Mouse (Mus musculus) liver, embryonic 16.5 days (tissue): ENCODE results near the gene Ifnab. TPM values are rescaled to one million over a fixed set of nuclear protein-coding genes. Genes with fewer than 3 reads are reported as not detected.

Source experiments
- ATAC-seq: fragments of 200-750 bp; cut with Nextera tagmentation; 2 replicates; pipeline ENCODE4 v1.8.0; 2017; ENCODE audit warnings: low read depth, mild to moderate bottlenecking, moderate number of reproducible peaks, moderate library complexity
- H3K27ac ChIP-seq: fragments of 300-500 bp; sonication (generic); 2 replicates; pipeline ENCODE4 v1.5.1; 2014; ENCODE audit warnings: mild to moderate bottlenecking, low read length
- H3K27me3 ChIP-seq: fragments of 300-500 bp; sonication (generic); 2 replicates; pipeline ENCODE4 v1.6.1; 2014; ENCODE audit warnings: low read depth, low read length, mixed read lengths; ENCODE audit not compliant: control insufficient read depth, insufficient read depth
- H3K36me3 ChIP-seq: fragments of 300-500 bp; sonication (generic); 2 replicates; pipeline ENCODE4 v1.6.1; 2014; ENCODE audit warnings: mild to moderate bottlenecking; ENCODE audit not compliant: control insufficient read depth, insufficient read depth
- H3K4me1 ChIP-seq: fragments of 300-500 bp; sonication (generic); 2 replicates; pipeline ENCODE4 v1.6.1; 2014; ENCODE audit warnings: low read depth, low read length, mixed read lengths; ENCODE audit not compliant: control insufficient read depth
- H3K4me2 ChIP-seq: fragments of 300-500 bp; sonication (generic); 2 replicates; pipeline ENCODE4 v1.6.1; 2014; ENCODE audit warnings: low read depth, low read length, mixed read lengths
- H3K4me3 ChIP-seq: fragments of 300-500 bp; sonication (generic); 2 replicates; pipeline ENCODE4 v1.5.1; 2014; ENCODE audit warnings: low read depth, mild to moderate bottlenecking, low read length
- H3K9ac ChIP-seq: fragments of 300-500 bp; sonication (generic); 2 replicates; pipeline ENCODE4 v1.6.1; 2014; ENCODE audit warnings: low read depth, low read length
- H3K9me3 ChIP-seq: fragments of 300-500 bp; sonication (generic); replicated peaks from 2 replicates; pipeline ENCODE4 v1.6.1; 2016; ENCODE audit warnings: low read length; ENCODE audit not compliant: control insufficient read depth
- WGBS: fragments of 180-500 bp; shearing (Covaris S2); extraction: QIAGEN DNeasy Blood & Tissue Kit; methylation state at CpG from one replicate; pipeline ENCODE4 v1.1.7; 2014; ENCODE audit not compliant: insufficient replicate concordance; 5-methylcytosine and 5-hydroxymethylcytosine counted together
- polyA plus RNA-seq: library from polyadenylated mRNA; unstranded; fragments of >200 nt; fragmentation: Nextera tagmentation; extraction: Ambion mirVana; gene quantifications from 2 replicates; pipeline ENCODE4 v1.2.1, GENCODE M21; 2015

The Ifnab gene
- polyA plus RNA-seq, 1 experiment from 2014 or later: not detected

DNA sequence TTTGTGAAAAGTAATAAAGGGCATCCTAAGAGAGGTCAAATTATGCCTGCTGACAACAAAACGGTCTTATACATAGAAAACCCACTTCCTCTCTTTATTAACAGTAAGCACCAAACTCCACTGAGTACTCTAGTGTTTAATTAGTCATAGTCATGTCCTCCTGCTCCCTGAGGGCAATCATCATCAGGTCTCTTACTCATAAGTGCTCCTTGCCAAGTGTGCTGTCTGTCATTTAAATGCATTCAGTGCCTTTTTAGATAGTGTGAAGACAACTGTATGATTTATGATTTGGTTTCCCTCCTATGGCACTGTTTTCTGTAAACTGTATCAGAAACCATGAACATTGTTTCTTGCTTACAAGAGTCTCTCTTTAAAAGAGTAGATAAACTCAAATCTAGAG lies 23.1 kb upstream of the Ifnab start:
- no peak overlapping the region for H3K27ac ChIP-seq
- H3K4me3 ChIP-seq: no peak overlapping the region
- no peak for ATAC-seq
- H3K9me3 ChIP-seq: no peaks in the 10 kb centered on the region
- H3K36me3 ChIP-seq: no peaks in the 10 kb centered on the region; the same call in 1 of the 2 replicates
- no peak overlapping the region for H3K4me2 ChIP-seq
- H3K27me3 ChIP-seq: no peaks in the 10 kb centered on the region
- H3K4me1 ChIP-seq: peaks cover 2% of the 10 kb centered on the region
- no peak overlapping the region for H3K9ac ChIP-seq
- 43% methylated on average over 1 of the region's 1 CpGs for WGBS

DNA sequence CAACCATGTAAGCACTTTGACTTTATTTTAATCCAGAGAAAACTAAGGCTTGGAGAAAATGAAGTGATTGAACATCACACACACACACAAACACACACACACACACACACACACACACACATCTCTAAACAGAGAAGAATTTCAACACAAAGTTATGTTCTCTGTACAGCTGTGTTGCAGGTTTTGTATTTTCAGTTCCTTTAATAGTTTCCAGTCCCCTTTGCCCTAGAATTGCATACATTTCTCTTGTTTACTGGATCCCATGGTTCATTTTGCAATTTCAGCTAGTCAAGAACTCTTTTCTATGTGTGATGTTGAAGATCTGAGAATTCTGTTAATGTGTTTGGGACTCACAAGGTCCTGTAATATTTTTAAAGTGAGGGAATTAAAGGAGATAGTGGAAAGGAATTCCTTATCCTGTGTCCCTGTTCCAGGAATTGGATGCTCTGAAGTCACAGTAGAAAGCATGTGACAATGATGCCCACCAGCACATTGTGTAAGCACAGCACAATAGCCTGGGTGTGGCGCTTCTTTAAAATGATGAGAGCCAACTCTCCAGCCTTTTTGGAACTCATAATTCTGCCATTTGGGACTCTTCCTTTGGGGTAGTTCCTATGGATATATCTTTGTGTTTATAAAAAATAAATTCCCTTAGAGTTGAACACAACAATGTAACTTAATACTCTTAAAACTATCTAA lies 16.1 kb upstream of the Ifnab start:
- Histone ChIP-seq H3K27me3 (no peaks in the 10 kb centered on the region), H3K4me2 (no peak overlapping the region), H3K4me3 (no peak overlapping the region), H3K9ac (no peak overlapping the region), H3K9me3 (no peaks in the 10 kb centered on the region), H3K27ac (no peak overlapping the region), H3K4me1 (no peaks in the 10 kb centered on the region), H3K36me3 (no peaks in the 10 kb centered on the region)
- WGBS: 68% methylated on average over 1 of the region's 1 CpGs
- ATAC-seq: no peak

DNA sequence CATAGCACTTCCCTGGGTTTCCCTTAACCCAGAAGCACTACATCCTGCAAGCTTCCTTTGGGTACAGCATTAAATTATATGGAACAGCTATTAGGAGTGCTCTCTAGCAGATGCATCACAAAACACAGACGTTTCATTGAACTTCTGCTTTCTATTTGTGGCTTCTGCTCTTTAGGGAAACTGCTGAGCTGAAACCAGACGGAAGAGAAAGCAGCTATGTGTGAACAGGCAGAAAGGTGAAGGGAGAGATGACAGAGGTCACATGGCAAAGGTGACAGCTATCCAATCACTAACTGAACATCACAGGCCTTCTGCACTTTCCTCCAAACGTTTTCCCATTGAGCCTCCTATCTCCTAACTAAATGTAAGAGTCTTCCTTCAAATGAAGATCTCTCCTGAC lies 14.8 kb upstream of the Ifnab start:
- H3K4me1 ChIP-seq: no peaks in the 10 kb centered on the region
- H3K9ac ChIP-seq: no peak overlapping the region
- no peak overlapping the region for H3K4me2 ChIP-seq
- no peak overlapping the region for H3K27ac ChIP-seq
- 8% methylated on average over 3 of the region's 3 CpGs for WGBS
- no peak overlapping the region for H3K4me3 ChIP-seq
- H3K9me3 ChIP-seq: no peaks in the 10 kb centered on the region
- H3K36me3 ChIP-seq: no peaks in the 10 kb centered on the region
- H3K27me3 ChIP-seq: no peaks in the 10 kb centered on the region
- no peak for ATAC-seq

DNA sequence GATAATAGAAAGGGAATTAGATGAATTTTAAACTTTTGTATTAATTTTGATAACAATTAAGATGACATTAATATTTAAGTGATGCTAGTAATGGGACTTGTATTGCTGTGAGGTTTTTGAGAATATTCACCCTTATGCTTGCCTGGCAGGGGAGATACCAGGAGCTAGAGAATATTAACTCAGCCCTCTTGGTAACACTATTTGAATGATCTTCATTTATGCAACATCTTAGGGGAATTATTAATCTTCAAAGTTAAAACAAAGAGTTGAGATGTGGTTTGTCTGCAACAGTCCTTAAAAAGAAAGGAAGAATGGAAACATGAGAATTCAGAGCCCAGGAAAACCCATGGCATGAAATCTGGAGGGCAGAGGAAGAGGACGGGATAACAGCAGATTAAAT lies 8.1 kb upstream of the Ifnab start:
- ATAC-seq: no peak
- no peak overlapping the region for H3K9ac ChIP-seq
- no peak overlapping the region for H3K4me3 ChIP-seq
- no peaks in the 10 kb centered on the region for H3K27me3 ChIP-seq
- WGBS: 76% methylated on average over 1 of the region's 1 CpGs
- H3K4me2 ChIP-seq: no peak overlapping the region
- H3K27ac ChIP-seq: no peak overlapping the region
- H3K36me3 ChIP-seq: no peaks in the 10 kb centered on the region
- no peaks in the 10 kb centered on the region for H3K9me3 ChIP-seq
- no peaks in the 10 kb centered on the region for H3K4me1 ChIP-seq

DNA sequence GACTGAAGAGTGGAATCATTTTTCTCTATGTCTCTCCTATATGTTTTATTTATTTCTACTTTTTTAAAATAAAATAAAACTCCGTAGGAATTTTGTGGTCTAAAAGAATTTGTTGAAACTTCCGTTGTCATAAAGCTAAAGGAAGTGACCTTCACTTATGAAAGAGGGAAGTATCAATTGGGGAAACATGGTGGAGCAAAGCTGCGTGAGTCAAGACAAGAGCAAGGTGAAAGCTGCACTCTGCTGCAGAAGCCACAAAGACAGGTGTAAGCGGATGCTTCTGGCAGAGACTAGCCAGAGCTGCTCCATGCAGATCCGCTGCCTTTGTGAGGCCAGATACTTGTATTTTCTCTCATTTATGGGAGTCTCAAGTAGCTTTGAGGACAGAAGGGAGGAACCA lies 7.6 kb upstream of the Ifnab start:
- Histone ChIP-seq H3K4me3 (no peak overlapping the region), H3K36me3 (no peaks in the 10 kb centered on the region), H3K27me3 (no peaks in the 10 kb centered on the region), H3K4me2 (no peak overlapping the region), H3K9ac (no peak overlapping the region), H3K4me1 (no peaks in the 10 kb centered on the region), H3K27ac (no peak overlapping the region), H3K9me3 (no peaks in the 10 kb centered on the region)
- no peak for ATAC-seq
- 35% methylated on average over 5 of the region's 5 CpGs for WGBS

DNA sequence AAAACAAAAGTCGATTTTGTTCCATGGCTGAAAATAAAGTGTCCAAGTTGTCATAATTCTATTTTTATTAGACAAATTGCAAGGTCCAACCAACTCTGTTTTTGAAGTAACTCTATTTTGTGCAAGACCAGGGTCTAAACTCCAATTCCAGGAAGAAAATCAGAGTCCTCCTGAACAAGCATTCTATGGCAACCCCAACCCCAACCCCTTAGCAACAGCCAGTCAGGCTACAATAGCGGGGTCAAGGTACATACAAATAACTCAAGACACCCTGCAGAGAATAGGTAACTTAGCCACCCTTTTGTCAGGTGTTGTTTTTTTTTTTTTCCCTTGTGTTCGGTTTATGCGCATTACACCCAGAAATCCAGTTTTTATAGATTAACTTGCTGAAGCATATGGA lies 6.6 kb upstream of the Ifnab start:
- WGBS: 61% methylated on average over 4 of the region's 4 CpGs

DNA sequence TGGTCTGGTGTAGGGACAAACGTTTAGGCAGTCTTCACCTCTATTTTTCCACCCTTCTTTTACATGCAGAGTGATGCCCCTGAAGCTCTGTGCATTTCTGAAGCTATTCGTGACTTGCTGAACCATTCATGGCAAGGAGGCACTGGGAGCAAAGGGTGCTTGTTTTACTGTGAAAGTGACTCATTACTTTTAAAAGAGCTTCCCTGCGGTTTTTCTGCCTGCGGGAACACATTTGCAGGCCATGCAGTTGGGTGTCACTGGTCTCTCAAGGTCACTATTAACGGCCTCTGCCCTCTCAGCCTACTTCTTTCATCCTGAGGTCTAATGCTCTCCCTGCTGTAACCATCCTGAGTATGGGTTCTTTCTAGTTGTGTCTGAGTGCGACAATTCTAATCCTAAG lies 5.9 kb upstream of the Ifnab start:
- no peaks in the 10 kb centered on the region for H3K9me3 ChIP-seq
- H3K27ac ChIP-seq: no peak overlapping the region

More for the DNA sequence above, 6.6 kb upstream of the Ifnab start:
- Histone ChIP-seq H3K9me3 (no peaks in the 10 kb centered on the region), H3K36me3 (no peaks in the 10 kb centered on the region), H3K9ac (no peak overlapping the region), H3K4me2 (no peak overlapping the region), H3K4me1 (no peaks in the 10 kb centered on the region), H3K27me3 (no peaks in the 10 kb centered on the region), H3K27ac (no peak overlapping the region), H3K4me3 (no peak overlapping the region)
- ATAC-seq: no peak

DNA sequence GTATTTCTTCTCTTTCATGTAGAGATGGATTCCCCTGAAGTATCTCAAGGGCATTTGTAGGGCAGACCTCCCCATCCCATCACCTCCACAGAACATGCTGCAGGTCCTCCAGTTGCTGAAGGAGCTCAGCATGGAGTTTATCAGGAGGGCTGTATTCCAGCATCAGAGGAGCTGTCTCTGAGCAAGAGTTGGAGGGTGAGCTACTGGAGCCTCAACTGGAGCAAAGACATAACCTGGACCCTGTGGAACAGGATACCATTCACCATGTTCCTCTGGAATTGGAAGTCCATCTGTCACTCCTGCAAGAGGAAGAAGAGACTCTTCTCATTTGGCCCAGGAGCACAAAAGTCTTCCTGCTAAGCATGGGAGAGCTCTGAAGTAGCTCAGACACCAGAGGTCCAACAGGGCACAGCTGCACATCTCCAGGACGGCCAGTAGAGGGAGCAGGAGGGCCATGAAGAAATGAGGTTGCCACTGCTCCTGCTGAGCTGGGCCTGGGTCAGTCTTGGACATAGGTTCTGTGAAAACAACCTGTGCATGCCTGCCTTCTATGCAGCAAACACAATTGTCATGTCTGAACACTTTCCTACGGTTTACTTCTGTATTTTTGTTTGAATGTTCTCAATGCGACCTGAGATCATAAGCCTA lies 5.2 kb upstream of the Ifnab start:
- Histone ChIP-seq H3K27ac (no peak overlapping the region), H3K4me3 (no peak overlapping the region), H3K9ac (no peak overlapping the region), H3K27me3 (no peaks in the 10 kb centered on the region), H3K4me1 (no peaks in the 10 kb centered on the region), H3K9me3 (no peaks in the 10 kb centered on the region), H3K36me3 (no peaks in the 10 kb centered on the region), H3K4me2 (no peak overlapping the region)
- ATAC-seq: peak; percentile 67
- 23% methylated on average over 3 of the region's 3 CpGs for WGBS

More for the DNA sequence above, 5.9 kb upstream of the Ifnab start:
- H3K27me3 ChIP-seq: no peaks in the 10 kb centered on the region
- H3K9ac ChIP-seq: no peak overlapping the region
- 51% methylated on average over 6 of the region's 6 CpGs for WGBS
- no peaks in the 10 kb centered on the region for H3K4me1 ChIP-seq
- ATAC-seq: no peak
- no peak overlapping the region for H3K4me3 ChIP-seq
- H3K4me2 ChIP-seq: no peak overlapping the region
- H3K36me3 ChIP-seq: no peaks in the 10 kb centered on the region

DNA sequence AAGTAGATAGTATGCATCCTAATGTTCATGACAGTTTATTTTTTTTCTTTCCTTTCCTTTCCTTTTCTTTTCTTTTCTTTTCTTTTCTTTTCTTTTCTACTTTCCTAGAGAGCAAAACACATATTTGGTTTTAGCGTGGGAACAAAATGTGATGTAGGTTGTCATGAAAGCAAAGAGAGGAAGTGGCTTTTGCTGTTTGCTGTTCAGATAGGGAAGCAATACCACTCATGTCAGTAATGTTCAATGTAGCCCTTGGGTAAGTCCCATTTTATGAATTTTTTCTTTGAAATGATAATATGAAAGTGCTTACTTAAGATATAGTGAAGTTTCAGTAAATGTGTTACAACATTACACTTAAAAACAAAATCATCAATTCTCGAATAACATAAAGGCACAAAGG lies 2.2 kb upstream of the Ifnab start:
- Histone ChIP-seq H3K4me3 (no peak overlapping the region), H3K4me1 (no peaks in the 10 kb centered on the region), H3K4me2 (no peak overlapping the region), H3K27me3 (no peaks in the 10 kb centered on the region), H3K9ac (no peak overlapping the region), H3K9me3 (no peaks in the 10 kb centered on the region), H3K36me3 (no peaks in the 10 kb centered on the region), H3K27ac (no peak overlapping the region)
- 27% methylated on average over 2 of the region's 2 CpGs for WGBS
- no peak for ATAC-seq
